Mouse (Mus musculus) stomach, embryonic 16.5 days (tissue): ENCODE results near the gene Slc38a9. TPM values are rescaled to one million over a fixed set of nuclear protein-coding genes. Genes with fewer than 3 reads are reported as not detected.

Experiments used
- ATAC-seq: fragments of 200-750 bp; cut with Nextera tagmentation; 2 replicates; pipeline ENCODE4 v1.8.0; 2017; ENCODE audit warnings: moderate number of reproducible peaks, moderate TSS enrichment; ENCODE audit not compliant: insufficient read depth, low FRiP score
- H3K27ac ChIP-seq: fragments of 300-500 bp; sonication (generic); 2 replicates; pipeline ENCODE4 v1.5.1; 2014; ENCODE audit warnings: low read length
- H3K27me3 ChIP-seq: fragments of 300-500 bp; sonication (generic); 2 replicates; pipeline ENCODE4 v1.6.1; 2014; ENCODE audit warnings: low read length, control low read depth, mixed read lengths; ENCODE audit not compliant: control insufficient read depth, insufficient read depth
- H3K36me3 ChIP-seq: fragments of 300-500 bp; sonication (generic); 2 replicates; pipeline ENCODE4 v1.6.1; 2014; ENCODE audit warnings: low read length; ENCODE audit not compliant: control insufficient read depth, insufficient read depth
- H3K4me1 ChIP-seq: fragments of 300-500 bp; sonication (generic); 2 replicates; pipeline ENCODE4 v1.6.1; 2014; ENCODE audit warnings: low read length, control low read depth, mixed read lengths; ENCODE audit not compliant: control insufficient read depth, insufficient read depth
- H3K4me2 ChIP-seq: fragments of 300-500 bp; sonication (generic); 2 replicates; pipeline ENCODE4 v1.6.1; 2014; ENCODE audit warnings: low read depth, low read length, mixed read lengths
- H3K4me3 ChIP-seq: fragments of 300-500 bp; sonication (generic); replicated peaks from 2 replicates; pipeline ENCODE4 v1.5.1; 2014; ENCODE audit warnings: mild to moderate bottlenecking, low read length
- H3K9ac ChIP-seq: fragments of 300-500 bp; sonication (generic); 2 replicates; pipeline ENCODE4 v1.6.1; 2014; ENCODE audit warnings: low read length
- H3K9me3 ChIP-seq: fragments of 300-500 bp; sonication (generic); replicated peaks from 2 replicates; pipeline ENCODE4 v1.6.1; 2016; ENCODE audit warnings: low read length, control low read depth; ENCODE audit not compliant: control insufficient read depth
- WGBS: fragments of 180-500 bp; shearing (Covaris S2); extraction: QIAGEN DNeasy Blood & Tissue Kit; methylation state at CpG from one replicate; pipeline ENCODE4 v1.1.7; 2014; 5-methylcytosine and 5-hydroxymethylcytosine counted together
- polyA plus RNA-seq: library from polyadenylated mRNA; unstranded; fragments of >200 nt; fragmentation: Nextera tagmentation; extraction: Ambion mirVana; gene quantifications from 2 replicates; pipeline ENCODE4 v1.2.1, GENCODE M21; 2015

The Slc38a9 gene
- polyA plus RNA-seq, 1 experiment from 2014 or later = 16.1 TPM

- 22% methylated on average over 11 of the region's 11 CpGs for WGBS
- Histone ChIP-seq H3K27me3 (no peaks in the 10 kb centered on the region), H3K4me3 (no peak overlapping the region), H3K9me3 (peaks cover 4% of the 10 kb centered on the region; the same call in 1 of the 2 replicates), H3K36me3 (no peaks in the 10 kb centered on the region; the same call in 1 of the 2 replicates), H3K4me1 (peaks cover 17% of the 10 kb centered on the region), H3K9ac (no peak overlapping the region), H3K27ac (peak overlapping the region; percentile 84), H3K4me2 (peak overlapping the region; percentile 38)
- peak; percentile 78 for ATAC-seq
Measured at GRCm38 (mm10) chr13:112770528-112771328, 110.2 kb downstream of the Slc38a9 start.

- Histone ChIP-seq H3K9me3 (peaks cover 4% of the 10 kb centered on the region; the same call in 1 of the 2 replicates), H3K4me2 (peak overlapping the region; percentile 38), H3K27me3 (no peaks in the 10 kb centered on the region), H3K9ac (0 out of 2 replicates have a peak overlapping the region, but pooled peaks have one; percentile 21), H3K36me3 (no peaks in the 10 kb centered on the region), H3K27ac (peak overlapping the region; percentile 84), H3K4me1 (peaks cover 17% of the 10 kb centered on the region), H3K4me3 (no peak overlapping the region)
- 39% methylated on average over 15 of the region's 15 CpGs for WGBS
- ATAC-seq = no peak
Measured at GRCm38 (mm10) chr13:112771447-112772208, 111.1 kb downstream of the Slc38a9 start.

GRCm38 (mm10) chr13:112772252-112772651 lies 111.7 kb downstream of the Slc38a9 start:
- Histone ChIP-seq H3K36me3 (no peaks in the 10 kb centered on the region), H3K9me3 (peaks cover 1% of the 10 kb centered on the region; the same call in 1 of the 2 replicates), H3K4me2 (no peak overlapping the region), H3K27me3 (no peaks in the 10 kb centered on the region), H3K4me1 (peaks cover 17% of the 10 kb centered on the region), H3K27ac (no peak overlapping the region), H3K9ac (no peak overlapping the region), H3K4me3 (no peak overlapping the region)
- no peak for ATAC-seq
- whole genome bisulfite sequencing = 70% methylated on average over 11 of the region's 11 CpGs

GRCm38 (mm10) chr13:112772861-112773260 lies 112.3 kb downstream of the Slc38a9 start:
- H3K4me1 ChIP-seq = peaks cover 17% of the 10 kb centered on the region
- no peaks in the 10 kb centered on the region for H3K36me3 ChIP-seq
- no peaks in the 10 kb centered on the region for H3K27me3 ChIP-seq
- no peak overlapping the region for H3K27ac ChIP-seq
- H3K4me3 ChIP-seq = no peak overlapping the region
- no peaks in the 10 kb centered on the region for H3K9me3 ChIP-seq
- 71% methylated on average over 14 of the region's 14 CpGs for WGBS
- ATAC-seq = no peak
- H3K9ac ChIP-seq = no peak overlapping the region
- no peak overlapping the region for H3K4me2 ChIP-seq

- WGBS = 87% methylated on average over 3 of the region's 3 CpGs
- ATAC-seq = no peak
- H3K9ac ChIP-seq = no peak overlapping the region
Measured at GRCm38 (mm10) chr13:112773991-112774675, 113.6 kb downstream of the Slc38a9 start.

GRCm38 (mm10) chr13:112775856-112776255 lies 115.3 kb downstream of the Slc38a9 start:
- WGBS = 88% methylated on average over 10 of the region's 10 CpGs
- H3K27ac ChIP-seq = no peak overlapping the region
- no peak overlapping the region for H3K9ac ChIP-seq
- ATAC-seq = no peak
- no peaks in the 10 kb centered on the region for H3K36me3 ChIP-seq
- H3K4me2 ChIP-seq = no peak overlapping the region
- no peaks in the 10 kb centered on the region for H3K27me3 ChIP-seq
- no peak overlapping the region for H3K4me3 ChIP-seq
- no peaks in the 10 kb centered on the region for H3K9me3 ChIP-seq
- peaks cover 15% of the 10 kb centered on the region for H3K4me1 ChIP-seq

More at GRCm38 (mm10) chr13:112773991-112774675, 113.6 kb downstream of the Slc38a9 start:
- Histone ChIP-seq H3K4me1 (peaks cover 17% of the 10 kb centered on the region), H3K36me3 (no peaks in the 10 kb centered on the region), H3K9me3 (no peaks in the 10 kb centered on the region), H3K27me3 (no peaks in the 10 kb centered on the region), H3K27ac (no peak overlapping the region), H3K4me2 (no peak overlapping the region), H3K4me3 (no peak overlapping the region)

GRCm38 (mm10) chr13:112778407-112778806 lies 117.9 kb downstream of the Slc38a9 start:
- H3K27ac ChIP-seq = no peak overlapping the region
- no peak overlapping the region for H3K4me2 ChIP-seq
- no peaks in the 10 kb centered on the region for H3K4me1 ChIP-seq
- H3K27me3 ChIP-seq = no peaks in the 10 kb centered on the region
- ATAC-seq = no peak
- H3K9ac ChIP-seq = no peak overlapping the region
- H3K9me3 ChIP-seq = no peaks in the 10 kb centered on the region
- 92% methylated on average over 5 of the region's 5 CpGs for WGBS
- no peaks in the 10 kb centered on the region for H3K36me3 ChIP-seq
- H3K4me3 ChIP-seq = no peak overlapping the region

- no peak for ATAC-seq
- no peaks in the 10 kb centered on the region for H3K9me3 ChIP-seq
Measured at GRCm38 (mm10) chr13:112785305-112785704, 124.8 kb downstream of the Slc38a9 start.

More at GRCm38 (mm10) chr13:112785305-112785704, 124.8 kb downstream of the Slc38a9 start:
- Histone ChIP-seq H3K4me1 (peaks cover 3% of the 10 kb centered on the region; the same call in 1 of the 2 replicates), H3K27ac (0 out of 2 replicates have a peak overlapping the region, but pooled peaks have one; percentile 27), H3K9ac (no peak overlapping the region), H3K4me2 (no peak overlapping the region), H3K4me3 (no peak overlapping the region), H3K36me3 (no peaks in the 10 kb centered on the region), H3K27me3 (no peaks in the 10 kb centered on the region)
- WGBS = 62% methylated on average over 7 of the region's 7 CpGs
